Mouse (Mus musculus) kidney, adult 10 weeks (tissue): ENCODE measurements around the gene Vmn1r113. TPM values are rescaled to one million over a fixed set of nuclear protein-coding genes. Genes with fewer than 3 reads are reported as not detected.

Source experiments
- polyA plus RNA-seq: library from polyadenylated mRNA; stranded (reverse); fragments of 350-450 nt; fragmentation: Illumina TruSeq; extraction: RNeasy Lipid Tissue Mini Kit (QIAGEN cat#74804); gene quantifications from one replicate; pipeline ENCODE4 v1.2.3, GENCODE M21; 2014; ENCODE audit warnings: low read depth, low replicate concordance

Gene Vmn1r113
- not detected for polyA plus RNA-seq

DNA sequence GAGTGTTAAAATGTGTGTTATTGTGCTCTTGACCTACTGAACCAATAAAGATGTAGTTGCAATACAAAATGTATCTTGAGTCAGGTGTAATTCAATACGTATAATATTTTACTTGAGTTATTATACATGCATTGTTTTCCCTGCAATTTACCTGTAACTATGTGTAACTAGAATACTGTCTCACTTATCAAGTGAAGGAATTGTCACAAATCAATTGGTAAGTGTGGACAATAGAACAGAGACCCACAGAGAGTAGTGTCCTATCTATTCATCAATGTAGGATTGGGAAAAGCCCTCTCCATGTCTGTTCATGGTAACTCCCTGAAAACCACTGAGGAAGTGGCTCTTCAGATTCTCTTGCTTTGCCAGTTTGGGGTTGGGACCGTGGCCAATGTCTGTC lies at the start of gene Vmn1r113:
Gene Vmn1r113 (plus strand): TSS at position 301 of the 400 bp plus-strand sequence.

DNA sequence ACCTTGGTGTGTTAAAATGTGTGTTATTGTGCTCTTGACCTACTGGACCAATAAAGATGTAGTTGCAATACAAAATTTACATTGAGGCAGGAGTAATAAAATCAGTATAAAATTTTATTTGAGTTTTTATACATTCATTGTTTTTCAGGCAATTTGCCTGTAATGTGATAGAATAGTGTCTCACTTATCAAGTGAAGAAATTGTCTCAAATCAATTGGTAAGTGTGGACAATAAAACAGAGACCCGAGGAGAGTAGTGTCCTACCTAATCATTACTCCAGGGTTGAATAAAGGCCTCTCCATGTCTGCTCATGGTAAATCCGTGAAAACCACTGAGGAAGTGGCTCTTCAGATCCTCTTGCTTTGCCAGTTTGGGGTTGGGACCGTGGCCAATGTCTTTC lies 16.2 kb upstream of the Vmn1r113 start, which contains the start of gene Vmn1r112:
Gene Vmn1r112 (plus strand): TSS at position 301 of the 400 bp plus-strand sequence.

DNA sequence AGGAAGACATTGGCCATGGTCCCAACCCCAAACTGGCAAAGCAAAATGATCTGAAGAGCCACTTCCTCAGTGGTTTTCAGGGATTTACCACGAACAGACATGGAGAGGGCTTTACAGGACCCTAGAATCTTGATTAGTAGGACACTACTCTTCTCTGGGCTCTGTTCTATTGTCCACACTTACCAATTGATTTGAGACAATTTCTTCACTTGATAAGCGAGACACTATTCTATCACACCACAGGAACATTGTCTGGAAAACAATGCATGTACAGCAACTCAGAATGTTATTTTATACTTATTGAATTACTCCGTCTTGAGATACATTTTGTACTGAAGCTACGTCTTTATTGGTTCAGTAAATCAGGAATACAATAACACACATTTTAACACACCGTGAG lies 25.0 kb downstream of the Vmn1r113 start, which contains the start of gene Vmn1r114:
Gene Vmn1r114 (minus strand): TSS at position 101 of the 400 bp plus-strand sequence.

Other genes with a start within 250 kb of the Vmn1r113 start
- gene Gm5726, start 241.5 kb upstream of the Vmn1r113 start, polyA plus RNA-seq = not detected
- not detected for gene Gm4141, start 211.0 kb upstream of the Vmn1r113 start, polyA plus RNA-seq
- not detected for gene Gm4513, start 188.3 kb upstream of the Vmn1r113 start, polyA plus RNA-seq
- not detected for gene Vmn1r107, start 118.4 kb upstream of the Vmn1r113 start, polyA plus RNA-seq
- not detected for gene Vmn1r111, start 84.1 kb upstream of the Vmn1r113 start, polyA plus RNA-seq
- not detected for gene Gm10668, start 56.7 kb upstream of the Vmn1r113 start, polyA plus RNA-seq
- gene Vmn1r112, start 16.1 kb upstream of the Vmn1r113 start, polyA plus RNA-seq = not detected
- not detected for gene Vmn1r114, start 24.9 kb downstream of the Vmn1r113 start, polyA plus RNA-seq
- gene Vmn1r115, start 57.7 kb downstream of the Vmn1r113 start, polyA plus RNA-seq = not detected
- gene Vmn1r116, start 85.0 kb downstream of the Vmn1r113 start, polyA plus RNA-seq = not detected
- not detected for gene Vmn1r117, start 96.8 kb downstream of the Vmn1r113 start, polyA plus RNA-seq
- gene Vmn1r118, start 125.1 kb downstream of the Vmn1r113 start, polyA plus RNA-seq = not detected
- not detected for gene Vmn1r119, start 225.2 kb downstream of the Vmn1r113 start, polyA plus RNA-seq